Mouse (Mus musculus) stomach, postnatal 0 days (tissue): Measurements from ENCODE around the gene 1700025C18Rik. TPM values are rescaled to one million over a fixed set of nuclear protein-coding genes. Genes with fewer than 3 reads are reported as not detected.

ENCODE experiments used
- ATAC-seq: fragments of 200-750 bp; cut with Nextera tagmentation; 2 replicates; pipeline ENCODE4 v1.8.0; 2017; ENCODE audit not compliant: low FRiP score, low TSS enrichment
- DNase-seq: peaks from one replicate; pipeline ENCODE4 v3.0.0-alpha.2; 2016; ENCODE audit warnings: low spot score
- H3K27ac ChIP-seq: fragments of 300-500 bp; sonication (generic); replicated peaks from 2 replicates; pipeline ENCODE4 v1.5.1; 2014; ENCODE audit warnings: mild to moderate bottlenecking, control low read depth
- H3K27me3 ChIP-seq: fragments of 300-500 bp; sonication (generic); 2 replicates; pipeline ENCODE4 v1.6.1; 2014; ENCODE audit warnings: low read length; ENCODE audit not compliant: control insufficient read depth, insufficient read depth
- H3K36me3 ChIP-seq: fragments of 300-500 bp; sonication (generic); 2 replicates; pipeline ENCODE4 v1.6.1; 2014; ENCODE audit warnings: low read length, mixed read lengths; ENCODE audit not compliant: control insufficient read depth, insufficient read depth
- H3K4me1 ChIP-seq: fragments of 300-500 bp; sonication (generic); replicated peaks from 2 replicates; pipeline ENCODE4 v1.6.1; 2014; ENCODE audit warnings: antibody characterized with exemption; ENCODE audit not compliant: control insufficient read depth, insufficient read depth
- H3K4me2 ChIP-seq: fragments of 300-500 bp; sonication (generic); replicated peaks from 2 replicates; pipeline ENCODE4 v1.6.1; 2014; ENCODE audit warnings: low read depth, mild to moderate bottlenecking, control low read depth, moderate library complexity
- H3K4me3 ChIP-seq: fragments of 300-500 bp; sonication (generic); 2 replicates; pipeline ENCODE4 v1.5.1; 2014; ENCODE audit warnings: low read depth, low read length, control low read depth
- H3K9ac ChIP-seq: fragments of 300-500 bp; sonication (generic); 2 replicates; pipeline ENCODE4 v1.6.1; 2014; ENCODE audit warnings: mild to moderate bottlenecking, low read length, control low read depth, mixed read lengths
- H3K9me3 ChIP-seq: fragments of 300-500 bp; sonication (generic); 2 replicates; pipeline ENCODE4 v1.6.1; 2016; ENCODE audit warnings: low read length; ENCODE audit not compliant: control insufficient read depth
- CTCF ChIP-seq: IDR thresholded peaks from 2 replicates; pipeline ENCODE4 v1.5.1; 2016; ENCODE audit warnings: antibody characterized with exemption, low read depth, mild to moderate bottlenecking, moderate library complexity
- EP300 ChIP-seq: optimal IDR thresholded peaks from 2 replicates; pipeline ENCODE3; 2016; ENCODE audit warnings: antibody characterized with exemption
- WGBS: fragments of 180-500 bp; shearing (Covaris S2); extraction: QIAGEN DNeasy Blood & Tissue Kit; methylation state at CpG from one replicate; pipeline ENCODE4 v1.1.7; 2014; 5-methylcytosine and 5-hydroxymethylcytosine counted together
- polyA plus RNA-seq: library from polyadenylated mRNA; unstranded; fragments of >200 nt; fragmentation: Nextera tagmentation; extraction: Ambion mirVana; gene quantifications from 2 replicates; pipeline ENCODE4 v1.2.1, GENCODE M21; 2015

1700025C18Rik gene
- polyA plus RNA-seq, 1 experiment from 2014 or later: not detected

DNA sequence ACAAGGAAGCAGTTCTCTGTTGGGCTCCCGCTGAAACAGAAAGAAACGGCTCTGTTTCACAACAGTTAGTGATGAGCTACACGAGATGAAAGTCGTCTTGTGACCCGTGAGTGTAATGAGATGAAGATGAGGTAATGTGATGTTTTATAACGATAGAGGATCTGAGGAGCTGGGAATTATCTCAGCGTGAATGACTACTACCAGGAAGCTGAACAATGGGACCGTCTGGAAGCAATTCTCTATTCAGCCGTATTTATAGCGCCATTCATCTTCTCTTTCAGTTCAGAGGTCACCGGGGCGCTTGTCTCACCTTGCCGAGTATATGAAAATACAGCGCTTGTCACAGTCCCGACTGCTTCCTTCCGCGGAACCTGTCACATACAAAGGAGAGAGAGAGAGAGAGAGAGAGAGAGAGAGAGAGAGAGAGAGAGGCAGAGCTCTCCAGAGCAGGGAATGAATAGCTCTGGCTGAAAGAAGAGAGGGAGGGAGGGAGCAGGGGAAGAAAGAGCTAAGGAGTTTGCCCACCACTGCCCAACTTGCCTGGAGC, 47.4 kb downstream of the 1700025C18Rik start:
- Histone ChIP-seq H3K36me3 (no peaks in the 10 kb centered on the region), H3K27me3 (no peaks in the 10 kb centered on the region), H3K4me3 (no peak overlapping the region), H3K27ac (no peak overlapping the region), H3K9me3 (no peaks in the 10 kb centered on the region), H3K4me1 (no peaks in the 10 kb centered on the region), H3K9ac (no peak overlapping the region), H3K4me2 (0 out of 2 replicates have a peak overlapping the region, but pooled peaks have one; percentile 1)
- TF ChIP-seq CTCF (no peak), EP300 (no peak)
- WGBS: 18% methylated on average over 17 of the region's 17 CpGs
- DNase-seq: no peak
- no peak for ATAC-seq

GRCm38 (mm10) chr2:165042126-165042525, 48.4 kb downstream of the 1700025C18Rik start:
- TF ChIP-seq CTCF: no peak
- TF ChIP-seq EP300: no peak
- Histone ChIP-seq H3K4me2 (no peak overlapping the region), H3K4me1 (no peaks in the 10 kb centered on the region), H3K9me3 (no peaks in the 10 kb centered on the region), H3K36me3 (no peaks in the 10 kb centered on the region), H3K4me3 (no peak overlapping the region), H3K27ac (no peak overlapping the region), H3K9ac (no peak overlapping the region), H3K27me3 (no peaks in the 10 kb centered on the region)
- WGBS: 67% methylated on average over 5 of the region's 5 CpGs
- ATAC-seq (no peak), DNase-seq (no peak)

- H3K27me3 ChIP-seq: no peaks in the 10 kb centered on the region
- DNase-seq: no peak
- TF ChIP-seq CTCF (no peak), EP300 (no peak)
- no peak overlapping the region for H3K27ac ChIP-seq
- WGBS: 62% methylated on average over 4 of the region's 4 CpGs
- H3K9ac ChIP-seq: no peak overlapping the region
- H3K9me3 ChIP-seq: no peaks in the 10 kb centered on the region
- no peak overlapping the region for H3K4me2 ChIP-seq
- H3K4me1 ChIP-seq: no peaks in the 10 kb centered on the region
- no peak overlapping the region for H3K4me3 ChIP-seq
- no peak for ATAC-seq
- H3K36me3 ChIP-seq: no peaks in the 10 kb centered on the region
Observed at GRCm38 (mm10) chr2:165037415-165037814, 53.1 kb downstream of the 1700025C18Rik start.

DNA sequence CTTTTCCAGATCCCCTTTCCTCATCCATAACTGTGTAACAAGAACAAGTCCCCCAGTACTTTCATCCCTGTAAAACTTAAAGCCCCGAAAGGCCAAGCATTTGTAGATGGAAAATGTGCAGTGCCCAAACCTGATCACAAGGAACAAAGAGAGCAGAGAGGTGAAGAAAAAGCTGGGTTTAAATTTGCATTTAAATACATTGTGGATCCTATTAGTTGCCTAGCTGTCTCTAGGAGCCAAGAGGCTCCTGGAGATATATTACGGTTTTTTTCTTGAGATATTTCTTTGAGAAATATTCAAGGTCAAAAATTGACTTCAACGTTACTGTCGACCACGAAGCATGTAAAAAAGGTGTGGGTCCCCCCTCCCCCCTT, 55.5 kb downstream of the 1700025C18Rik start:
- no peaks in the 10 kb centered on the region for H3K9me3 ChIP-seq

DNA sequence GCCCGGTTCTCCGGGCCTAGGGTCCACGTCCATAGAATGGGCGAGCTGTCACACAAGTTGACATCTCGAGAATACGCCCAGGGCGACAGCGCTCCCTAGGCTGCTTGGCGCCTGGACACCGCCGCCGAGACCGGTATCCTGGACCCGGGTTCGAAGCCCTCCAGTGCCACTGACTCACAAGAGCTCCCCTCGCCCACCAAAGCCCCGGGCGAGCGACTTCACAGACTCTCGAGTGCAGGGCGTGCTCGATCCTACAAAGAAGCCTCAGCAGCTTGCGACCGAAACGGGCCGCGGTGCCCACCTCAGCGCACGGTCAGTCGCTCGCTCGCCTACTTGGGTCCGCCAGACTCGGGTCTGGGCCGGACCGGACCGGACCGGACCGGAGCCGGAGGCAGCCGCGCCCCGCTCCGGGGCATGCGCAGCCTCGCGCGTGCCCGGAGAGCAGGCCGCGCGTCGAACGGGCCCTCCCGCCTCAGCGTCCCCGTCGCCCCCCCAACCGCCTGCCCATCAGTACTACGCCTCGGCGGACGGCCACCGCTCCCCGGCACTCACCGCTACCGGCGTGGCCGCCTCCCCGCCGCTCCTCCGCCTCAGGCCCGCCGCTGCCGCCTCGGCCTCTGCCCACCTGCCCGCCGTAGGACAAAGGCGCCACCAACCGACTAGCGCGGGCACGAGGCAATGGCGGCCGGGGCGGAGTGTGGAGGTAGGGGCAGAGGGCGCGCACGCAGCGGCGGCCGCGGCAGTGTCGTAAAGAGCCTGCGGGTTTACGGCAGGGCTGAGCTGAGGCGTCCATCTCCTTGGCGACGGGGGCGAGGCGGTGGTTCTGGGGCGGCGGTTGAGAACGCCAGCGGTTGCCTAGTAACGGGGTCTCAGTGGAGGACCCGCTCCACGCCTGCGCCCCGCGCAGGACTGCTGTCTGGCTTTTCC, 56.2 kb downstream of the 1700025C18Rik start, which contains the start of gene Ncoa5:
Gene Ncoa5, minus strand, starts transcription at position 737 of the 927 bp plus-strand sequence.
- TF ChIP-seq EP300 (no peak), CTCF (peak; percentile 46)
- under 1% methylated on average over 106 of the region's 111 CpGs for WGBS
- H3K4me1 ChIP-seq: no peaks in the 10 kb centered on the region
- H3K9me3 ChIP-seq: no peaks in the 10 kb centered on the region
- H3K9ac ChIP-seq: peak within 1 kb of the TSS; percentile 84
- ATAC-seq: peak; percentile 96
- peak within 1 kb of the TSS; percentile 86 for H3K27ac ChIP-seq
- peak; percentile 97 for DNase-seq
- peak within 1 kb of the TSS; percentile 74 for H3K4me2 ChIP-seq
- H3K27me3 ChIP-seq: no peaks in the 10 kb centered on the region
- H3K36me3 ChIP-seq: no peaks in the 10 kb centered on the region
- H3K4me3 ChIP-seq: peak within 1 kb of the TSS; percentile 62

More for the DNA sequence above, 55.5 kb downstream of the 1700025C18Rik start:
- Histone ChIP-seq H3K9ac (no peak overlapping the region), H3K27ac (no peak overlapping the region), H3K4me1 (no peaks in the 10 kb centered on the region), H3K4me3 (peak overlapping the region; percentile 62), H3K4me2 (peak overlapping the region; percentile 45; the same call in 1 of the 2 replicates), H3K36me3 (no peaks in the 10 kb centered on the region), H3K27me3 (no peaks in the 10 kb centered on the region)
- WGBS: 51% methylated on average over 5 of the region's 5 CpGs
- DNase-seq: no peak
- TF ChIP-seq EP300: no peak
- no peak for TF ChIP-seq CTCF
- ATAC-seq: no peak

DNA sequence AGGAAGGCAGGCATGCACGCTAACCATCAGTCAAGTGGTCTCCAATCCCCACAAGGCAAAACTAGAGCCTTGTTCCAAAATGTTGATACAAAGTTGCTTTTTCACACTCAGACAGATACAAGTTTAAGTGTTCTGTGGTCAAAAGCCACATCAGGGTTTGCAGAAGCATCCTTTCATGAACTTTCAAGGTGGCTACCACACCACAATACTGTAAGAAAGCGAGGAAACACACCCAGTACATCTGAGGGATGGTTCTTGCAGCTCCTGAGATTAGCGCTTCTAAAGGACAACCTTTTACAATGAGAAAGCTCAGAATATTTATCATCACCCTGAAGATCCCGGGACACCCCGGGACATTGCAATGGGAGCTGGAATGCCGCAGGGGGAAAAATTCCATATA, 57.2 kb downstream of the 1700025C18Rik start:
- DNase-seq: no peak
- H3K4me1 ChIP-seq: no peaks in the 10 kb centered on the region
- 34% methylated on average over 6 of the region's 6 CpGs for WGBS
- H3K36me3 ChIP-seq: no peaks in the 10 kb centered on the region
- H3K27ac ChIP-seq: no peak overlapping the region
- H3K9ac ChIP-seq: peak overlapping the region; percentile 32; the same call in 1 of the 2 replicates
- H3K4me3 ChIP-seq: peak overlapping the region; percentile 62
- H3K4me2 ChIP-seq: peak overlapping the region; percentile 74
- no peaks in the 10 kb centered on the region for H3K27me3 ChIP-seq
- TF ChIP-seq EP300: no peak
- no peak for TF ChIP-seq CTCF
- ATAC-seq: no peak
- H3K9me3 ChIP-seq: no peaks in the 10 kb centered on the region
